Mouse (Mus musculus) spleen, adult 2 months (tissue): ENCODE measurements around the gene Fxyd5. TPM values are rescaled to one million over a fixed set of nuclear protein-coding genes. Genes with fewer than 3 reads are reported as not detected.

ENCODE experiments used
- DNase-seq, 2 experiments: peaks; one replicate each; pipeline versions ENCODE4 v3.0.0 to v3.0.0-alpha.2; 2012 to 2021; ENCODE audit warnings: low spot score in 2 of 2, low read depth in 1 of 2
- H3K27ac ChIP-seq: fragments of 200-500 bp; 2 replicates; pipeline ENCODE4 v1.5.1; 2012; ENCODE audit warnings: low read length, inconsistent platforms; ENCODE audit not compliant: insufficient read depth
- H3K27me3 ChIP-seq: fragments of 200-500 bp; 2 replicates; pipeline ENCODE4 v1.6.1; 2012; ENCODE audit warnings: mild to moderate bottlenecking, moderate library complexity, low read length, inconsistent platforms; ENCODE audit not compliant: control insufficient read depth, insufficient read depth
- H3K36me3 ChIP-seq: fragments of 200-500 bp; 2 replicates; pipeline ENCODE4 v1.6.1; 2012; ENCODE audit warnings: mild to moderate bottlenecking, low read length, inconsistent platforms; ENCODE audit not compliant: control insufficient read depth, insufficient read depth
- H3K4me1 ChIP-seq: fragments of 200-500 bp; 2 replicates; pipeline ENCODE4 v1.6.1; 2011; ENCODE audit warnings: inconsistent platforms; ENCODE audit not compliant: control insufficient read depth, insufficient read depth, insufficient read length
- H3K4me3 ChIP-seq: fragments of 200-500 bp; 2 replicates; pipeline ENCODE4 v1.5.1; 2011; ENCODE audit warnings: mild to moderate bottlenecking, inconsistent platforms; ENCODE audit not compliant: insufficient read depth, insufficient read length; ENCODE audit errors: extremely low read depth
- CTCF ChIP-seq: fragments of 200-500 bp; IDR thresholded peaks from 2 replicates; pipeline ENCODE4 v1.5.1; 2011; ENCODE audit warnings: mild to moderate bottlenecking, inconsistent platforms; ENCODE audit not compliant: insufficient read depth, insufficient read length, insufficient replicate concordance; ENCODE audit errors: extremely low read depth
- POLR2A ChIP-seq: fragments of 200-500 bp; IDR thresholded peaks from 2 replicates; pipeline ENCODE4 v1.6.1; 2011; ENCODE audit warnings: low read depth, low read length, inconsistent platforms
- WGBS: fragments of 180-500 bp; shearing (Covaris S2); methylation state at CpG from one replicate; pipeline ENCODE4 v1.1.7; 2018; 5-methylcytosine and 5-hydroxymethylcytosine counted together
- polyA plus RNA-seq: library from polyadenylated mRNA; depleted of rRNA; stranded (reverse); fragments of >200 nt; gene quantifications from 2 replicates; pipeline ENCODE4 v1.2.3, GENCODE M21; 2012; rRNA removed

Gene Fxyd5
- polyA plus RNA-seq = 168 and 181 TPM in 2 replicates

DNA sequence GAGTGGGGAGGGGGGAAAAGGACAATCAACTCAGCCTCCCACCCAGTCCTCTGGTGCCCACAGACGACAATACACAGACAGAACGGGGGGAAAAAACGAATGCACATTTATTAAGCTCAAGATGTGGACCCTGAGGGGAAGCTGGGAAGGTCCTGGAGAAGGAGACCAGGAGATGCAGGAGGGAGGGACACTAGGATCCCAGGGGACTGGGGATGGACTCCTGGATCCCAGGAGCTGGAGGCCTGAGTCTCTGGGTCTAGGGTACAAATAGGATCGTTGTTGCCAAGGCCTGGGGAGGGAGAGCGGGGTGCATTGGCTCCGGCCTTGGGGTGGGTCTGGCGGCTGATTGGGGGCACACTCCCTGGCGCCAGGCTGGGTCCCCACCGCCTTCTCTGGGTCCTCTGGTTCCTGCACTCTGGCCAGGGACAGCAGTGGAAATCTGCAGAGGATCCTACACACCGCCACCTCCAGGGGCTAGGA lies at the start of gene Fxyd5:
Gene Fxyd5 (minus strand): TSS at position 51 of the 480 bp plus-strand sequence.
- Histone ChIP-seq H3K36me3 (peaks cover 2% of the 10 kb centered on the region; the same call in 1 of the 2 replicates), H3K27me3 (no peaks in the 10 kb centered on the region), H3K4me1 (peaks cover 16% of the 10 kb centered on the region), H3K27ac (peak within 1 kb of the TSS; percentile 83), H3K4me3 (peak within 1 kb of the TSS; percentile 68)
- TF ChIP-seq POLR2A (no peak), CTCF (no peak)
- no peak for DNase-seq
- WGBS = 56% methylated on average over 10 of the region's 10 CpGs

DNA sequence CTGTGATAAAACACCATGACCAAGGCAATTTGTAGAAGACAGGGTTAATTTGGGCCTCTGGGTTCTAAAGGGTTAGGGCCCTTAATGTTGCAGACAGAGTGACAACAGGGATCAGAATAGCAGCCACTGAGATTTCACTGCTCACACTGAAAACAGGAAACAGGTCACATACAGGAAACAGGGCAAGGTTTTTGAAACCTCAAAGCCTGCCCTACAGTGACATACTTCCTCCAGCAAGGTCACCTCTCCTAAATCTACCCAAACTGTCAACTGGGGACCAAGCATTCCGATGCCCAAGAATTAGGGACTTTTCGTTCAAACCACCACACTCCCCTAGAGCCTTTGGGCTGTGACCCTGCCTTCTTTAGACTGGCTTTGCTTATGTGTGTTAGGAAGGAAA lies 47.4 kb upstream of the Fxyd5 start:
- H3K27me3 ChIP-seq = no peaks in the 10 kb centered on the region
- H3K36me3 ChIP-seq = no peaks in the 10 kb centered on the region
- peak; percentile 49 to 73 for DNase-seq
- 6% methylated on average over 2 of the region's 2 CpGs for WGBS
- TF ChIP-seq POLR2A (no peak), CTCF (no peak)
- no peak overlapping the region for H3K4me3 ChIP-seq
- peak overlapping the region; percentile 86 for H3K27ac ChIP-seq
- peaks cover 17% of the 10 kb centered on the region for H3K4me1 ChIP-seq

DNA sequence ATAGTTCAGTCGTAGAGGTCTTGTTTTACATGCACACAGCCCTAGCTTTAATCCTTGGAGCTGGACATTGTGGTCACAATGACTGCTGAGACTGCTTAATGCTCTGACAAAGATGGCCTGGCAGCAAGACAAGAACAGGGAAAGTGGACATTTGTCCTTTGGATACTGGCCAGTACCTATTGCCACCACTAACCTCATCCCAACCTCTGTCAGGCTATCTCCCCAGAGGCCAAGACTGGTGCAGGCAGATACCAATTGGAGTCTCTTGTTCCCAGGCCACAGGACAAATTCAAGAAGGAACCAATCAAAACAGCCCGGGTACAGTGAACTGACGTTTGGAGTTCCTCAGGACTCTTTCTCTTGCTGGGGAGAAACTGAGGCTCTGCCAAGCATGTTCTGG lies 45.9 kb upstream of the Fxyd5 start:
- Histone ChIP-seq H3K4me1 (peaks cover 17% of the 10 kb centered on the region), H3K4me3 (no peak overlapping the region), H3K36me3 (no peaks in the 10 kb centered on the region), H3K27me3 (no peaks in the 10 kb centered on the region), H3K27ac (peak overlapping the region; percentile 86; the same call in 1 of the 2 replicates)
- DNase-seq = no peak
- WGBS = 81% methylated on average over 3 of the region's 3 CpGs
- TF ChIP-seq CTCF (no peak), POLR2A (no peak)

DNA sequence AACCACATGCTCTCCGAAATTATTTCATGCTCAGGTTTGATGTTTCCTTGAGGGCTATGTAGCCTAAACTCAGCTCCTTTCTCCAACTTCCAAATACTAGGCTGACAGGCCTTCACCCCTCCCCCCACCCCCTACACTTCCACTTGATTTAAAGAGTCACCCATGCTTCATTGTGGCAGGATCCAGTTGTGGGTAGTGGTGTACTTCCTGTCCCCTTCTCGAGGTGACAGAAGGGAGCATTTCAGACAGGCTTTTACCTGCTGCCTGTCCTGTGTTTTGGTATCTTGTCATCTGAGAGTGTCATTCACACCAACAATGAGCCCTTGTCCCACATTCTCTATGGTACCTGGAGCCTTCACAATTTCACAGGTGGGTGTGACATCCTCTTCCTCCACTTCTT lies 45.0 kb upstream of the Fxyd5 start:
- Histone ChIP-seq H3K27ac (peak overlapping the region; percentile 44), H3K4me3 (no peak overlapping the region), H3K36me3 (no peaks in the 10 kb centered on the region), H3K27me3 (no peaks in the 10 kb centered on the region), H3K4me1 (peaks cover 17% of the 10 kb centered on the region)
- WGBS = 18% methylated on average over 2 of the region's 2 CpGs
- DNase-seq = no peak
- no peak for TF ChIP-seq POLR2A
- no peak for TF ChIP-seq CTCF

DNA sequence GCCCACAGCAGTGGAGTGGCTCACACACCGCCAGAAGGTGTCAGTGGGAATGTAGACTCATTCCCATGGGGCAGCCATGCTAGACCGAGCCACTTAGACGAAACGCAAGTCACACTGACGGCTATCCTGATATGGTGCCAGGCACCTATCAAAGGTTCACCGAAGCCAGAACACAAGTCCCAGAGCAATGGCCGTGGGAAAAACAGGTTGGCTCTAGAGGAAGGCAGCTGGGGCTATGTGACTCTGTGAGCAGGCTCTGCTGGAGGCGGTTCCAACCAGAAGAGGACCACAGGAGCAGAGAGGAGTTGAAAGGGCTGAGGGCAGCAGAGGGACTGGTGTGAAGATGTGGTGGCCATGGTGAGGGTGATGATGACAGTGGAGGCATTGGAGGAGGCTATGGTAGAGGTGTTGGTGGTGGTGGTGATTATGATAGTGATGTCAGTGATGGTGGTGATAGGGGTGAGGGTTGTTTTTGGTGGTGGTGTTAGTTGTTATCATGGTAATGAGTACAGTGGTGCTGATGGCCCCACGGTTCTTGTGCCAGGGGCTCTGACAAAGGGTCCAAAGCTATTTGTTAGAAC lies 44.0 kb upstream of the Fxyd5 start:
- 90% methylated on average over 9 of the region's 9 CpGs for WGBS
- no peaks in the 10 kb centered on the region for H3K27me3 ChIP-seq
- DNase-seq = no peak
- H3K4me1 ChIP-seq = peaks cover 17% of the 10 kb centered on the region
- H3K4me3 ChIP-seq = no peak overlapping the region
- no peak overlapping the region for H3K27ac ChIP-seq
- TF ChIP-seq CTCF (no peak), POLR2A (no peak)
- no peaks in the 10 kb centered on the region for H3K36me3 ChIP-seq

DNA sequence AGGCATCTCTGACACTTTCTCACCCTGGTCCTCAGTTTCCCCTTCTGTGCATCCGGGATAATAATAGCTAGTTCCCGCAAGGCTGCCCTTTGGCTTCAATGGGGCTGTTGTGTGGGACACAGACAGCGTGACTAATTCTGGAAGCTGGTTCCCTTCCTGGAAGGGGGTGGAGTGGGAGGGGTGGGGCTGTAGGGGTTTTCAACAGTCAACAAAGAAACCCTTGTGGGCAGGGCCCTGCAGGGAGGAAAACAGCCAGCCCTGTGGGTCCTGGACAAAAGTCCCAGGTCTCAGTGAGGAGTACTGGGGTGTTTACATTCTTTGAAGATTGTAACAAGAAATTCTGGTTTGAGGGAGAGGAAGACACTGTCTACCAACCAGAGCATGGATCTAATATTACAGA lies 42.9 kb upstream of the Fxyd5 start:
- WGBS = 59% methylated on average over 3 of the region's 3 CpGs
- TF ChIP-seq POLR2A (no peak), CTCF (no peak)
- Histone ChIP-seq H3K4me3 (no peak overlapping the region), H3K36me3 (no peaks in the 10 kb centered on the region), H3K27me3 (no peaks in the 10 kb centered on the region), H3K27ac (no peak overlapping the region), H3K4me1 (peaks cover 17% of the 10 kb centered on the region)
- DNase-seq = no peak

DNA sequence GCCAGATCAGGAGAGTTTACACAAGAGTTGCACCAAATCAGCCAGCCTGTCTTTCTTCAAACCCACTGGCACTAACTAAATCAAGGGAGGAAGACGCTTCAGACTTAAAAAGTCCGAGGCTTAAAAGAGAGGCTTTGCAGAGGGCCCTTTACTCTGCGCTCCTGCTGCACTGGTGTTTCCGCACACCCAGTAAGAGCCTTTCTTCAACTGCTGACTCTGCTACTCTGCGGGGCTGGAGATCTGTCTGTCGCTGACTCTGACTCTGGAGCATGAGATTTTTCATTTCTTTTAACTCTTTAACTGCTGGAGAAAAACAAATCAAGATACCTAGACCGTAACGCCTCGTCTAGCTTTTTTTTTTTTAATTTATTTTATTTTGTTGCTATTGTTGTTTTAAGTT lies 41.9 kb upstream of the Fxyd5 start:
- DNase-seq = no peak
- WGBS = 66% methylated on average over 9 of the region's 9 CpGs

More for the DNA sequence above, 41.9 kb upstream of the Fxyd5 start:
- H3K4me3 ChIP-seq = no peak overlapping the region
- TF ChIP-seq POLR2A (no peak), CTCF (no peak)
- no peaks in the 10 kb centered on the region for H3K27me3 ChIP-seq
- H3K4me1 ChIP-seq = peaks cover 9% of the 10 kb centered on the region
- no peaks in the 10 kb centered on the region for H3K36me3 ChIP-seq
- H3K27ac ChIP-seq = no peak overlapping the region
